Mouse (Mus musculus): ENCODE results near the gene Lgi1.
A peak's percentile ranks its signal among the peaks of the same experiment; 100 is the strongest.

Lgi1 gene

GRCm38 (mm10) chr19:38264505-38265500 lies at the start of gene Lgi1:
Gene Lgi1, plus strand, starts transcription at chr19:38264536.
- no peak for DNase-seq (ENCODE audit: low read depth, low spot score)

- DNase-seq (ENCODE audit: low read depth, low spot score): no peak
Measured at GRCm38 (mm10) chr19:38217696-38218095, 46.6 kb upstream of the Lgi1 start.

- no peak for DNase-seq (ENCODE audit: low read depth, low spot score)
Measured at GRCm38 (mm10) chr19:38223356-38223904, 40.9 kb upstream of the Lgi1 start.

- DNase-seq (ENCODE audit: low read depth, low spot score): peak; percentile 92
Measured at GRCm38 (mm10) chr19:38223905-38224684, 40.2 kb upstream of the Lgi1 start, which contains the start of gene Fra10ac1. Gene Fra10ac1, minus strand, starts transcription at chr19:38224156.

DNA sequence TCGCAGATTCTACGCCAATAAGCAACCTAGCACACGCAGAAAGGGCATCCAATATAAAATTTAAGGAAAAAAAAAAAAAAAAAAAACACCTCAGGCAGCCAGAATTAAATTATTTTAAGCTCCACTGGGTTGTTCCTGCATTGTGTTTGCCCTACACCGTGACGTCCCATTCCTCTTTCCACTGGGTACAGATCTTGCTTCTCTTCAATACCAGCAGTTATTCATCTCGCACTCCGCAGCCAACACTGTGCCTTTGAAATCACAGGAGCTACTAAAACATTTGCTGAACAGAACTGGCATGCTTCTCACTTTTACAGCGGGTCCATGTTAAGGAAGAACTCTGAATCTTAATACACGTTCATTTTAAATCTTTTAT lies 39.7 kb upstream of the Lgi1 start:
- DNase-seq (ENCODE audit: low read depth, low spot score): no peak

GRCm38 (mm10) chr19:38228699-38229098 lies 35.6 kb upstream of the Lgi1 start:
- peak; percentile 74 for DNase-seq (ENCODE audit: low read depth, low spot score)

GRCm38 (mm10) chr19:38232087-38232486 lies 32.2 kb upstream of the Lgi1 start:
- no peak for DNase-seq (ENCODE audit: low read depth, low spot score)

DNA sequence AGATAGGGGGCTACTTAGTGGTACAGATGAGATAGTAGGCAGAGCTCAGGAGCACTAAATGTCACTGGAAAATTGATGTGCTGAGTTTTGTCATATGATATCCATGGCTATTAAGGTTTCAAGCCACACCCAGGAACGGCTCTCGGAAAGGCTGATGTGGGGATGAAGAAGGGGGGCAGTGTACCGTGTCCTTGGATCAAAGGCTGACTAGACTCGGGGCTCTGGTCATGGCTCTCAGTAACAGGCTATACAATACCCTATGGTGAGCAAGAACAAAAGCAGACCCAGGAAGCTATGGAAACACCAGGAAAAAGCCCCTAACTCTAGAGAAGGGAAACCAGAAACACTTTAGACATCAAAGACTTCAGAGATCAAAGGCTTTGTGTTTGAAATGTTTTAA lies 31.8 kb upstream of the Lgi1 start:
- DNase-seq (ENCODE audit: low read depth, low spot score): no peak

DNA sequence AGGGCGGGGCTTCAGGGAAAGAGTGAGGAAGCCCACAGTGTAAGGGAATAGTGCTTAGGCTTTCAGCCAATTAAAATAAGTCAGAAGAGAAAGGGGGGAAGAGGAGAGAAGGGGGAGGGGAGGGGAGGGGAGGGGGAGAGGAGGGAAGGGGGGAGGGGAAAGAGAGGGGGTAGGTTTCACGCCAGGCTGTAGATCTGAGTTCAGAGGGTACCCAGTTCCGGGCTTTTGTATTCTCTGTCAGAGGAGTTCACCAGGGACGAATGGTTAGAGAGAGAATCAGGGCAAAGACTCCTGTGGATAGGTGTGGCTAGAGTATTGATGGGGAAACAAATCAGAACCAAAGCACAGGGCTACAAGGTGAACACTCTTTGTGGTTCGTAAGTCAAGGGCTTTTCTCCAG lies 27.8 kb upstream of the Lgi1 start:
- DNase-seq (ENCODE audit: low read depth, low spot score): peak; percentile 96

- DNase-seq (ENCODE audit: low read depth, low spot score): peak; percentile 96
Measured at GRCm38 (mm10) chr19:38237834-38238212, 26.5 kb upstream of the Lgi1 start.

DNA sequence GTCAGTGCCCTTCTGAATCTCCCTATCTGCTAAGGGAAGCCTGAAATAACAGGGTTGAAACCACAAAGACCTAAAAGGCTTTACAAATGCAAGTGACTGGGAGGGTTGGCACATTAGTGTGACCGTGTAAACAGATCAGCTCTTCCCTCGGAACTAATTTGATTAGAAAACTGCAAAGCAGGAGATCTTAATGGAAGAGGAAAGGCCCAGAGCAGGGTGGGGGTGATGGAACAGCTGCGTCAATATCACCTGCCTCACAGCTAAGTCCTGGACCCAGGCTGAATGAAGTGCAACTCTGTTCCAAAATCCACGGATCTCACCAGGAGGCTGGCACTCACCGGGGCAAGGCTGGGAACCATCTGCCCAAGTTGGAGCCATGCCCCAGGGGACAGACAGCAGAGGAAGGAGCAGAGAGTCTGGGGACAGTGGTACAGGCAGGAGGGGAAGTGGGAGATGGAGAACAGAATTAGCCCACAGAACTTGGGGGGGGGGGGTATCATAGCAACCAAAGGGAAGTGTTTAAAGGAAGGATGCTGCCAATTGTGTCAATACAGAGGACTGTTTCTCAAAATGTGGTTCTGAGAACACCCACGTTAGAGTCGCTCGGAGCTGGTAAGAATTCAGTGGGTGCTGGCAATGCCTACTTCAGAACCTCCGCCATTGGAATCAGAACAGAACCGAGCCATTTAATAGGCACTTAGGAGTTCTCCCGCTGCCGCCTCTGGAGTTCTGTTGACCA lies 26.0 kb upstream of the Lgi1 start:
- DNase-seq (ENCODE audit: low read depth, low spot score): no peak

GRCm38 (mm10) chr19:38242314-38242852 lies 22.0 kb upstream of the Lgi1 start:
- DNase-seq (ENCODE audit: low read depth, low spot score): no peak

DNA sequence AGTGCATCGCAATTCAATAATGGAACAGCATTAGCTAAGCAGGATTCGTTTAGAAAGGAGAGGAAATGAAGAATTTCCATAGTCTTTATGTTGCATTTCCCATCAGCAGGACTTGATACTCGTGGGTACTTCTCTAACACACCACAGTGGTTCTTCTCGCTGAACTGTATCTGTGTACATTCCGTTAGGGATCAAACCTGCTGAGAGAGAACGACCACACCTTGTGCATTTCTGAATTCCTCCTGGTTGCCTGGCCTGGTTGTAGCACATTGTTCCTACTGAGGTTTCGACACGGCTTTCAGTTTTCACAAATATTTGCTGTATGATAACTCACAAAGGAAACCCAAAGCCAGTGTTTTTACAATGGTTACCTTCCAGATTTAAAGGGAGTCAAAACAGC lies 19.6 kb upstream of the Lgi1 start:
- peak; percentile 96 for DNase-seq (ENCODE audit: low read depth, low spot score)

DNA sequence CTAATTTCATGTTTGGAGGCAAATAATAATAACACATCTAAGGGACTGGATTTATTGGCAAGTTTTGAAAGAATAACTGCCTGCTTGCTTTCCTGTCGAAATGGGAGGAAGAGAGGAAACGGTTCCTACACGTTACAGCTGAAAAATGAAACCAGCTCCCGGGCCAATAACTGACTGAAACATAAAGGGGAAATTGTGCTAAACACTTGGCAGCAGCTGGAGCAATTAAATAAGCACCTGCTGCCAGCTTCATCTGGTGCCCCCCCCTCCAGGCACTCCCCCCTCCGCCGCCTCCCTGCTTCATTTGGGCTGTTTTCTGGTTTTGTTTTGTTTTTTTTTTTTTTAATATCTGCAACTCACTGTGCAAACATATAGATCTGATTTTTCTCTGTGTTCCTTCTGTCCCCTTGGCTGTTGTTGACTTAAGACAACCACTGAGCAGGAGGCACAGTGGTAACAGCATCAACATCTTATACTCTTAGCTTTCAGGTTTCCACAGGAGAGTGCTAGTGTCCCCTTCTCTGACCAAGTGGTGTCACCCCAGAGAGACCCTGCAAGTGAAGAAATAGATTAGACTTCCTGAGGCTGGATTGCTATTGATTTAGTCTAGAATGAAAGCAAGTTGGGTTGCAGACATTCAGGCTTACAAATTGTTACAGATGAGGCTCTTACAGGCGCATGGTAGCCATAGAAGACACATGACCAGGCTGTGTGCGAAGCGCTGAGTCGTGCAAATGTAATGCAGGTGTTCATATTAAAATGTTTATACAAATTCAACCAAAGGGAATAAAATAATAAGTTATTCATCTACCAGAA lies 18.8 kb upstream of the Lgi1 start:
- no peak for DNase-seq (ENCODE audit: low read depth, low spot score)

DNA sequence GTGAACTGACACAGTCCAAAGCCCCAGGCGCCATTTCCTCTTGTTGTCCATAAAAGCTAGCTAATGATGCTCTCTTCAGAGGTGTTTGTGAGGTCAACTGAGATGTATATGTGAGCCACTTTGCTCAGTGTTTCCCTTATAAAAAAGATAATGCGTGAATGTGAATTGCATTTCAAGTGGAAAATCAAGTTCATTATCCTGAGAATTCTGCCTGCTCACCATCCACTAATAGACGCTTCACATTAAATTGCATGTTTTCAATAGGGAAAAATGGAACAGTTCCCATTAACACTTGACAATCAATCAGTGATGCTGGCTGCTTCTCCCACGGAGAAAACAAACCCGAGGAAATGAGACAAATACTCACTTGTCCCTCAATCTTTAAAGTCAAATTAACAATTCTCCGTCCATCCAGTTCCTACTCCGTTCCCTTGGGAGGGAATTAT lies 18.1 kb upstream of the Lgi1 start:
- no peak for DNase-seq (ENCODE audit: low read depth, low spot score)

- DNase-seq (ENCODE audit: low read depth, low spot score): no peak
Measured at GRCm38 (mm10) chr19:38249627-38250026, 14.7 kb upstream of the Lgi1 start.

DNA sequence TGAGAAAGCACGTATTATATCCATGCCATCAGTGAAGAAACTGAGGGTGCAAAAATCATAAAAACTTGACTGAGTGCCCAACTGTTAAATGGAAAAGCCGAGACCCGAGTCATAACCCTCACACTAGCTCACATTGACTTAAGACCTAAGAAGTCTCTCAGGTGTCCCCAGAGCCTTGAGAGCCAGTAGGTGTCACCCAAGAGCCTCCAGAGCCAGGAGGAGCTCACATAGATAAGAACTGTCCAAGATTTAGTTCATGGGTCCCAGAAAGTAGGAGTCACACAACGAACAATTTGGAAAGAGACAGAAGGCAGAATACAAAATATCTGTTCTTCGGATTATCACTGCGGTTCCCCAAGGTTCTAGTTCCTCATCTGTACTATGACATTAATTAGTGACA lies 10.5 kb upstream of the Lgi1 start:
- peak; percentile 82 for DNase-seq (ENCODE audit: low read depth, low spot score)

- no peak for DNase-seq (ENCODE audit: low read depth, low spot score)
Measured at GRCm38 (mm10) chr19:38258651-38259065, 5.7 kb upstream of the Lgi1 start.

GRCm38 (mm10) chr19:38259436-38259835 lies 4.9 kb upstream of the Lgi1 start:
- DNase-seq (ENCODE audit: low read depth, low spot score): peak; percentile 33

DNA sequence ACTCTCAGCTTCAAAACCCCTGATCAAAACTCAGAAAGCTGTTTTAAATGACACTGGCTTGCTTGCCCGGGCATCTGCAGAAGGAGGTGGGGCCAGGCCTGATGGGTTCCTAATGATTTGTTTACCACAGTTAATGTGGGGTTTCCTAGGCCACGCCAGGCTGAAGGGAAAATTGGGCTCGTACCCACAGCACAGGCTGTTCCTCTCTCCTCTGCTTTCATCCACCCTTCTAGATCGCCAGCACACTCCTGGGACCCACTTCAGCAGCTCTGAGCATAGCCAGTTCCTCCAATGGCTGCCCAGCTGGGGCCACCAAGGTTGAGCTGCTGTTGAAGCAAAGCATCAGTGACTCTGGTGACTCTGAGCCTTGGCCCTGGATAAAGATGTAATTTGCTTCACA lies 4.0 kb upstream of the Lgi1 start:
- no peak for DNase-seq (ENCODE audit: low read depth, low spot score)

Data from R1 (cell line).